Mouse (Mus musculus): Measurements from ENCODE around the gene Snorc.
"Not testable (repeated sequence)": the region's sequence is repeated elsewhere in the genome, so short reads cannot be mapped to it uniquely, and the experiment has no call there.

Snorc gene

GRCm38 (mm10) chr1:87469971-87470370, at the start of gene Snorc:
Gene Snorc (plus strand): TSS chr1:87470271.
- DNase-seq (ENCODE audit: low read depth in 1 of 2, low spot score in 2 of 2) = not testable (repeated sequence)

DNA sequence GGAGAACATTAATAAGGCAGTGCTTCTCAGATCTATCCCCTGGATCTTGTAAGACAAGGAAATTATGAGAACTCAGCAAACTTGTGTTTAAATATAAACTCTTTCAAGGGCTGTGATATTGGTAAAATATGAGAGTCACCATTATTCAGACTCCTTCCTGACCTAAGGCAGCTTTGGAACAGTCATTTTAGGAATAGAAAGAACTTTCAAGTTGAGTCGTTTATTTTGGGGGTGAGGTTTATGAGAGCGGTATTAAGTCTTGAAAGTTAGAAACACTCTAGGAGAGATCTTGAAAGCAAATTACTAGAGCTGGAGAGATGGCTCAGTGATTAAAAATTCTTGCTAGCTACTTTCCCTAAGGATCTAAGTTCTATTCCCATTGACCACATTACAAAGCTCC, 34.9 kb upstream of the Snorc start:
- no peak for DNase-seq (ENCODE audit: low read depth in 1 of 2, low spot score in 2 of 2)

- no peak for DNase-seq (ENCODE audit: low read depth in 1 of 2, low spot score in 2 of 2)
Observed at GRCm38 (mm10) chr1:87436583-87436982, 33.5 kb upstream of the Snorc start.

GRCm38 (mm10) chr1:87447183-87448104, 22.6 kb upstream of the Snorc start:
- DNase-seq (ENCODE audit: low read depth in 1 of 2, low spot score in 2 of 2) = peak in 1 of 2 experiments; percentile 4

DNA sequence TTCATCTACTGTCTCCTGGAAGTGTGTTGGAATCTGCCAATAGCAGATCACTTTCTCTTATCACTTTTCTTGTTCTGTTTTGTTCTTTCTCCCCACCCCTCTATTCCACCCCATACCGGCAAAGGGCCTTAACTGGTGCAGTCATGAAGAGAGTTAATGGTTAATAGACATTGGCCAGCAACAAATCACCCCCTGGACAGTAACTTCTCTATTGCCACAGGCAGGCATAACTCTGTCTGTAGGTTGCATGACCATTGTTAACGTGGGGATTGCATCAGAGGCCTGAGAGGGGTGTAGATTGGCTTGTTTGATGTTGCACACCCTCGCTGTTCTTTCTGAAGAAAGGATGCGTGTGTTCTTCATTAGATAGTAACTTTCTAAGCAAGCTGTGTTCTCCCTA, 20.6 kb upstream of the Snorc start:
- DNase-seq (ENCODE audit: low read depth in 1 of 2, low spot score in 2 of 2) = no peak

DNA sequence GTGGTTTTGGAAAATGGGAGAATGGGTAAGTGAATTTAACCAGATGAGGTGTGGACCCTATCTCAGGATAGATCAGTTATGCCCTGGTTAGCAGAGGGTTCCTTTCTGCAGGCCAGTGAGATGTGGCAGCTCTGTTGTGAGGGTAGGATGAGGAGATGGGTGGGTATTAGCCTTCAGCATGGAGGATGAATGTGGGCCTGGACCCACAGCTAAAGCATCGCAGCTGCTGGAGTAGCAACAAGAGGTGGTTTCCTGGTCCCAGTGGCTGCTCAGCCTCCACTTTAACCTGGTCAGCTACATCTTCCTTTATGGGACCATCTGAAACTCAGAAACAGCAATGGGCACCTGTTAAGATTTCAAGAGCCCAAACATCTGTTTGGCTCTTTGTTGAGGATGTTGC, 13.6 kb upstream of the Snorc start:
- no peak for DNase-seq (ENCODE audit: low read depth in 1 of 2, low spot score in 2 of 2)

GRCm38 (mm10) chr1:87458045-87458444, 12.0 kb upstream of the Snorc start:
- no peak for DNase-seq (ENCODE audit: low read depth in 1 of 2, low spot score in 2 of 2)

GRCm38 (mm10) chr1:87459856-87460255, 10.2 kb upstream of the Snorc start:
- not testable (repeated sequence) for DNase-seq (ENCODE audit: low read depth in 1 of 2, low spot score in 2 of 2)

DNA sequence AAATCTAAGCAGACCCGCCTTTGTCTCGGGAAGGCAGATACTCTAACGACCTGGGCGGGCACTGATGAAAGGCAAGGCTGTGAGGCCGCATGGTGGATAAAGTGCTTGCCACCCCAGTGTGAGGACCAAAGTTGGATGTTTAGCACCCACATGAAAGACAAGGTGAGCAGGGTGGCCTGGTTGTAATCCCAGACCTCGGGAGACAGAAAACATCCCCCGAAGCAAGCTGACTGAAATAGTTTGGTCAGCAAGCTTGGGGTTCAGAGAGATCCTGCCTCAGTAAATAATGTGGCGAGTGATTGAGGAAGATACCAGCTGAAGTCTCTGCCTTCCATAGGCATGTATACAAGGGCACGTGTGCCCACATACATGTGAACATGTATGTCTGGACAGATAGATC, 2.6 kb upstream of the Snorc start:
- no peak for DNase-seq (ENCODE audit: low read depth in 1 of 2, low spot score in 2 of 2)

- no peak for DNase-seq (ENCODE audit: low read depth in 1 of 2, low spot score in 2 of 2)
Observed at GRCm38 (mm10) chr1:87468321-87468720, 1.8 kb upstream of the Snorc start.

DNA sequence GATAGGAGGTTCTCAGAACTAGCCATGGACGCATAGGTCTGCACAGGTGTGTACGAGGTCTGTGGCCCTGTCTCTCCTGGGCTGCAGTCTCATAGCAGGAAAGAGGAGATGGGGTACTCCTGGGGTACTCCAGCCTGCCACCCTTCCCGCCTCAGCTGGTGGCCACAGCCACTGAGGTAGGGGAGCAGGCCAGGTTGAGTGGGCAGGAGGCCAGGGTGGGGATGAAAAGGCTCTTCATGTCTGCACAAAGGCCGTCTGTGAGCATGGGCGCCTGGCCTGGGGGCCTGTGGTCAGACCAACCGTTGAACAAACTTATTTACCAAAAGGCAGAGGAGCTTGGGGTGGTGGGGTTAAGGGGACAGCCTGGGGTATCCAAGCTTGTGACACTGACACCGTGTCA, 1.8 kb downstream of the Snorc start:
- no peak for DNase-seq (ENCODE audit: low read depth in 1 of 2, low spot score in 2 of 2)

DNA sequence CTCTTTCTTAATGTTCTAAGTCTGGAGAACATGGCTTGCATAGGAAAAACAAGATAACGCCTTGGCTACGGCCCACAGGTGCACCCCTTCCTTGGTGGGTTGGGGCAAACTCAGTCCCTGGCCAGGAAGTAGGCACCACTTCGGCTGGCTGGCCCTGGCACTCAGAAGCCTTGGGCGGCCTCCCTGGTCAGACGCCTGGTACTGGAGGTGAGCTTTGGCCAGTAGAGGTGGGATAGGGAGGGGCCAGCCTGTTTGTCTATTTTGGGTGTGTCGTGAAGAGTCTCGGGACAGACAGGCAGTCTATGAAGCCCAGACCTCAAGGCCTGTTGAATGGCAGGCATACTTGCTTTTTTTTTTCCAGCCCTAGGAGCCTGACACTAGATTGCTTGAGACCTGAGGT, 2.5 kb downstream of the Snorc start:
- no peak for DNase-seq (ENCODE audit: low read depth in 1 of 2, low spot score in 2 of 2)

DNA sequence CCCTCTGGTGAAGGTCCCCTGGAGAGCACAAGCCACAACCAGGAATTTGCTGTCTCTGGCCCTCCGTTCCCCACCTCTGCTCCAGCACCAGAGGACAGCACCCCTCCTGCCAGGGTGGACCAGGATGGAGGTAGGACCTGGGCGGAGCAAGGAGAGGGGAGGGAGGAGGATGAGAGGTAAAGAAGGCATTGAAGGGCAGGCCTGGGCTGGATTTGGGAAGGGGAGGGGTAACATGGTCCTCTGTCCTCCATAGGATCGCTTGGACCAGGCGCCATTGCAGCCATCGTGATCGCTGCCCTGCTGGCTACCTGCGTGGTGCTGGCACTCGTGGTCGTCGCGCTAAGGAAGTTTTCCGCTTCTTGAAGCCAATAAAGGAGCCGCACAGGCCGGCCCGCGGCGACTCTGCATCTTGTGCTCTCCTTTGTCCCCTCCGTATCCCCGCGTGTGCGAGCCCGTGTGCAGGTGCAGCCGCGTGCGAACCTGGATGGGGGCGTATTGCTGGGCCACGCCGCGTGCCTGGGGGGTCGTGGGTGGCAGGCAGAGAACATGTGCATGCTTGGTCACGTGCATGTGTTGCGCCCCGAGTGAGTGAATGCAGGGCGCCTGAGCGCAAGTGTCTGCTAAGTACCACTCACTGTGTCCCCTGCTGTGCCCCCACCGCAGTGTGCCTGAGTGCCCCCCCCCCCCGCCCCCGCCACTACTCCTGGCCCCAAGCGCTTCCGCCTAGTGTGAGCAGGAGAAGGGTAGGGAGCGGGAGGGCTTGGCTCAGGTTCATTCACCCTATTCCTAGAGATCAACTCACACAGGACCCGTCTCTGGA, 5.2 kb downstream of the Snorc start:
- DNase-seq (ENCODE audit: low read depth in 1 of 2, low spot score in 2 of 2) = no peak

GRCm38 (mm10) chr1:87482546-87482945, 12.5 kb downstream of the Snorc start:
- DNase-seq (ENCODE audit: low read depth in 1 of 2, low spot score in 2 of 2) = no peak

DNA sequence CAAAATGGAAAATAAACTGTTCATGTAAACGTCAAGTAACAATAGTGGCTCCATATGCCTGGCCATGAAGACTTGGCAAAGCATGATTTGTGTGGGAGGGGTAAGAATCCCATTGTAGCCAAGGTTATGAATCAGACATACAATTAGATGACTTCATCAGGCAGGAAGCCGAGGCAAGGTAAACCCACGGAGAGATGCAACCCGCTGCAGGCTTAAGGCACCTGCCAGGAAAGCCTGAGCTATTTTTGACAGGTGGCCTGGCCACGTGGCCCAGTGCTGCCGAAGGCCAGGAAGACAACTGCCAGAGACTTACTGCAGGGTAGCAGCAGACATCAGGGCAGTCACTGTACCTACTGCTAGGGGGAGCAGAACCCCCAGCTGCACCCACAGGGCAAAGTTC, 16.3 kb downstream of the Snorc start:
- DNase-seq (ENCODE audit: low read depth in 1 of 2, low spot score in 2 of 2) = no peak

DNA sequence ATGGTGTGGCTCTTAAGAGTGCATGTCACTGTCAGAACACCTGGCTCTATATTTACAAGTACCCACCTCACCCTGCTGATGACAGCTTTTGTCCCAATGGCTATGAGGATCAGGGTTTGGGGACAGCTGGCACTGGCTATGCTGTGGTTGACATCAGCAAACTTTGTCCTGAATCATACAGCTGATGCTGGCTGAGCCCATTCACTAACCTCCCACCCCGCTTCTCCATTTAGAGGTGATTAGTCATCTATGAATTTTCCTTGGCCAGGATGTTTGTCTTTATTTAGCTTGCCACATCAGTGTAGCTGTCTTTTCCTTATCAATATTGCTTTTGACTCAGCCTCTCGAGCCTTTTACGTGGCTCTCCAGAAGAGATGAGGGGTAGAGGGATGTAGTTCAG, 22.2 kb downstream of the Snorc start:
- DNase-seq (ENCODE audit: low read depth in 1 of 2, low spot score in 2 of 2) = no peak

- DNase-seq (ENCODE audit: low read depth in 1 of 2, low spot score in 2 of 2) = no peak
Observed at GRCm38 (mm10) chr1:87493542-87493941, 23.5 kb downstream of the Snorc start.

GRCm38 (mm10) chr1:87505524-87505923, 35.5 kb downstream of the Snorc start:
- no peak for DNase-seq (ENCODE audit: low read depth in 1 of 2, low spot score in 2 of 2)

DNA sequence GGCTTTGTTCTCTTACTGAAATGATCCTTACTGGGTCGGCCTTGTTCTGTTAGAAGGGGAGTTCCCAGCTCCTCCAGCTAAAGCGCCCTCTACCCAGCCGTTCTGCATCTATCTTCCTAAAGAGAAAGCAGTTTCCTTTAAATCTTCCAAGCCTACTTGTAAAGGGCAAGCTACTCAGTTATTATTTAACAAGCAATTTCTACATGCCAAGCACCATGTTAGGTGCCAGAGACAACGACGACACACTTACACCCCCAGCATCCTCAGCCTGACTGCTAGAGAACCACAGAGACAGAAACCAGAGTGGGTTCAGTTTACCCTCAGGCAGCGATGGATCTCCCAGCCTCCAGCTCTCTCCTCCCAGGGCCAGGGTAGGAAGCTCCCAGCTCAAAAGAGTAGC, 37.8 kb downstream of the Snorc start:
- no peak for DNase-seq (ENCODE audit: low read depth in 1 of 2, low spot score in 2 of 2)

GRCm38 (mm10) chr1:87508591-87509560, 38.8 kb downstream of the Snorc start:
- no peak for DNase-seq (ENCODE audit: low read depth in 1 of 2, low spot score in 2 of 2)

- DNase-seq (ENCODE audit: low read depth in 1 of 2, low spot score in 2 of 2) = no peak
Observed at GRCm38 (mm10) chr1:87509561-87510165, 39.6 kb downstream of the Snorc start, which contains the start of gene Neu2. Gene Neu2 (plus strand): TSS chr1:87509889.

All from monocyte, adult 2 months (primary cell).